Mouse (Mus musculus) stomach, embryonic 14.5 days (tissue): Measurements from ENCODE around the gene Olfr1301. TPM values are rescaled to one million over a fixed set of nuclear protein-coding genes. Genes with fewer than 3 reads are reported as not detected.

Source experiments
- ATAC-seq: fragments of 200-750 bp; cut with Nextera tagmentation; 2 replicates; pipeline ENCODE4 v1.8.0; 2017; ENCODE audit warnings: low read depth, moderate TSS enrichment; ENCODE audit not compliant: insufficient number of reproducible peaks, insufficient read depth, low FRiP score
- H3K27ac ChIP-seq: fragments of 300-500 bp; sonication (generic); 2 replicates; pipeline ENCODE4 v1.5.1; 2014; ENCODE audit warnings: mild to moderate bottlenecking, low read length, moderate library complexity, mixed read lengths
- H3K27me3 ChIP-seq: fragments of 300-500 bp; sonication (generic); 2 replicates; pipeline ENCODE4 v1.6.1; 2014; ENCODE audit warnings: low read length, control low read depth, mixed read lengths; ENCODE audit not compliant: control insufficient read depth, insufficient read depth
- H3K36me3 ChIP-seq: fragments of 300-500 bp; sonication (generic); 2 replicates; pipeline ENCODE4 v1.6.1; 2014; ENCODE audit warnings: mild to moderate bottlenecking, control low read depth, low read length, moderate library complexity, mixed read lengths; ENCODE audit not compliant: control insufficient read depth, insufficient read depth
- H3K4me1 ChIP-seq: fragments of 300-500 bp; sonication (generic); 2 replicates; pipeline ENCODE4 v1.6.1; 2014; ENCODE audit warnings: low read length, control low read depth, mixed read lengths; ENCODE audit not compliant: control insufficient read depth, insufficient read depth
- H3K4me2 ChIP-seq: fragments of 300-500 bp; sonication (generic); replicated peaks from 2 replicates; pipeline ENCODE4 v1.6.1; 2014; ENCODE audit warnings: low read depth, low read length, control low read depth
- H3K4me3 ChIP-seq: fragments of 300-500 bp; sonication (generic); 2 replicates; pipeline ENCODE4 v1.5.1; 2014; ENCODE audit warnings: low read depth, low read length, control low read depth
- H3K9ac ChIP-seq: fragments of 300-500 bp; sonication (generic); replicated peaks from 2 replicates; pipeline ENCODE4 v1.6.1; 2014; ENCODE audit warnings: low read depth, mild to moderate bottlenecking, control low read depth, low read length, moderate library complexity, mixed read lengths
- H3K9me3 ChIP-seq: fragments of 300-500 bp; sonication (generic); 2 replicates; pipeline ENCODE4 v1.6.1; 2016; ENCODE audit warnings: low read depth, low read length, control low read depth; ENCODE audit not compliant: control insufficient read depth
- WGBS: fragments of 180-500 bp; shearing (Covaris S2); extraction: QIAGEN DNeasy Blood & Tissue Kit; methylation state at CpG from one replicate; pipeline ENCODE4 v1.1.7; 2014; 5-methylcytosine and 5-hydroxymethylcytosine counted together
- polyA plus RNA-seq: library from polyadenylated mRNA; unstranded; fragments of >200 nt; fragmentation: Nextera tagmentation; extraction: Ambion mirVana; gene quantifications from 2 replicates; pipeline ENCODE4 v1.2.1, GENCODE M21; 2014

The Olfr1301 gene
- not detected in 2 replicates for polyA plus RNA-seq

DNA sequence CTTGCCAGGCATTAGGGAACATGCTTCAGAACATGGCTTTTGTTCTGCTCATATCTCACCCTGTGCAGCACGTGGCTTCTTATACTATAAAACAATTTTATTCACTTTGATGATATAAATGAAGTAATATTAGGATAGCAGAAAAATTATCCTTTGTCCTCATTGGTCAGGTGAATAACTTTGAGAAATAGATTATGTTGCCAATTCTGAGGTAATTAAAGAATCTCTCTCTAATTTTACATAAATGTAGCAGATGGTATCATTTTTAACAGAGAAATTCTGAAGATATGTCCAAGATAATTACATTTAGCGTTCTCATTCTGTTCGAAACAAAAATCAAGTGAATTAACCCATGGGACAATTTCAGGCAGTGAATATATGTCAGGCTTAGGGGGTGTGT, at the start of gene Olfr1301:
TSS of gene Olfr1301 (plus strand) at position 301 of the 400 bp plus-strand sequence.
- no peak within 1 kb of the TSS for H3K9ac ChIP-seq
- H3K27me3 ChIP-seq: no peaks in the 10 kb centered on the region
- no peaks in the 10 kb centered on the region for H3K4me1 ChIP-seq
- no peaks in the 10 kb centered on the region for H3K36me3 ChIP-seq
- 89% methylated on average over 3 of the region's 3 CpGs for WGBS
- H3K4me3 ChIP-seq: no peak within 1 kb of the TSS
- no peaks in the 10 kb centered on the region for H3K9me3 ChIP-seq
- H3K27ac ChIP-seq: no peak within 1 kb of the TSS
- ATAC-seq: no peak
- H3K4me2 ChIP-seq: no peak within 1 kb of the TSS

DNA sequence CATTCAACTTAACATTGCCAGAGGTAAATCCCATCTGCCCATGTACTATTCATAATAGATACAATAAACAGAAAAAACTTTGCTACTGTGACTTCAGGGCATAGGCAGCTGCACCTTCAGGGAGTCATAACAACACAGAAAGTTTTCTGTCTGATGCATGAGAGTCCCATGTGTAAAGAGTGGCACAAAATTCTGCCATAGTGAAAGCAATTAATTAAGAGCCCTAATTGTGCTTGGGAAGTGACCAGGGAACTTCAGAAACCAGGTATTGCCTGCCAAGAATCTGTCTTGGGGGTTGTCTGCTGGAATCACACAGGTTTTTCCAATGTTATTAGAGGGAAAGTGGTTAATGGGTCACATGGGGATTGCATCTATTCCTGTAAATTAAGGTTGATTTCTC, 24.1 kb upstream of the Olfr1301 start:
- Histone ChIP-seq H3K4me2 (no peak overlapping the region), H3K4me3 (no peak overlapping the region), H3K9ac (no peak overlapping the region), H3K27ac (no peak overlapping the region), H3K36me3 (no peaks in the 10 kb centered on the region), H3K4me1 (no peaks in the 10 kb centered on the region), H3K27me3 (no peaks in the 10 kb centered on the region), H3K9me3 (no peaks in the 10 kb centered on the region)
- ATAC-seq: no peak

DNA sequence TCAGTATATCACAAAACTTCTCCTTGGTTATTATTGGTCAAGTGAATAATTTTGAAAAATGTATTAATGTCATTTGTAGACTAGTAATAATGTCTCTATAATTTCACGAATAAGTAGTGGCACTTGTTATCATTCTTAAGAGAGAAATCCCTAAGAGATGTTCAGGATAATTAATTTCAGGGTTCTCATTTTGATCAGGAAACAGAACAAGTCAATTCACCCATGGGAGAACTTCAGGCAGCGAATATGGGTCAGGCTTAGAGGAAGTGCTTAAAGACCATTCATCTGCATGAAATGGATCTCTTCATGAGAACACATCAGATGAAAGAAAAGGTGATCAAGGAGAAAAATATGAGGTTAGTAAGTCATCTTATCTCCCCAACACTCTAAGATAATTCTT, 26.3 kb downstream of the Olfr1301 start, which contains the start of gene Olfr1302:
TSS of gene Olfr1302 (plus strand) at position 301 of the 400 bp plus-strand sequence.
- ATAC-seq: no peak
- no peaks in the 10 kb centered on the region for H3K36me3 ChIP-seq
- H3K9ac ChIP-seq: no peak within 1 kb of the TSS
- 75% methylated on average over 2 of the region's 2 CpGs for whole genome bisulfite sequencing
- no peaks in the 10 kb centered on the region for H3K4me1 ChIP-seq
- no peaks in the 10 kb centered on the region for H3K9me3 ChIP-seq
- no peak within 1 kb of the TSS for H3K27ac ChIP-seq
- no peak within 1 kb of the TSS for H3K4me3 ChIP-seq
- H3K27me3 ChIP-seq: no peaks in the 10 kb centered on the region
- no peak within 1 kb of the TSS for H3K4me2 ChIP-seq

Other genes starting within 250 kb of the Olfr1301 start
- gene Olfr1293-ps, start 225.8 kb upstream of the Olfr1301 start, polyA plus RNA-seq: not detected in 2 replicates
- gene Olfr1294, start 210.7 kb upstream of the Olfr1301 start, polyA plus RNA-seq: not detected in 2 replicates
- gene Olfr1295, start 181.3 kb upstream of the Olfr1301 start, polyA plus RNA-seq: not detected in 2 replicates
- not detected in 2 replicates for gene Olfr1297, start 124.5 kb upstream of the Olfr1301 start, polyA plus RNA-seq
- not detected in 2 replicates for gene Olfr1298, start 101.8 kb upstream of the Olfr1301 start, polyA plus RNA-seq
- gene Olfr1299, start 89.6 kb upstream of the Olfr1301 start, polyA plus RNA-seq: not detected in 2 replicates
- gene Olfr1302, start 26.4 kb downstream of the Olfr1301 start, polyA plus RNA-seq: not detected in 2 replicates
- gene Olfr1303, start 69.3 kb downstream of the Olfr1301 start, polyA plus RNA-seq: not detected in 2 replicates
- gene Olfr1305, start 126.1 kb downstream of the Olfr1301 start, polyA plus RNA-seq: not detected in 2 replicates
- gene Olfr1306, start 165.3 kb downstream of the Olfr1301 start, polyA plus RNA-seq: not detected in 2 replicates
- not detected in 2 replicates for gene Olfr1307, start 198.4 kb downstream of the Olfr1301 start, polyA plus RNA-seq
- not detected in 2 replicates for gene Olfr1308, start 213.9 kb downstream of the Olfr1301 start, polyA plus RNA-seq
- gene Olfr1309, start 239.3 kb downstream of the Olfr1301 start, polyA plus RNA-seq: not detected in 2 replicates